Mouse (Mus musculus): Measurements from ENCODE around the gene Ano4. TPM values are rescaled to one million over a fixed set of nuclear protein-coding genes. Genes with fewer than 3 reads are reported as not detected.
"Not testable (repeated sequence)": the region's sequence is repeated elsewhere in the genome, so short reads cannot be mapped to it uniquely, and the experiment has no call there.

Gene Ano4
- polyA plus RNA-seq, 1 experiment from 2014 or later = 0.65 TPM

GRCm38 (mm10) chr10:89114381-89114780 lies 230.2 kb downstream of the Ano4 start:
- H3K36me3 ChIP-seq = no peaks in the 10 kb centered on the region
- H3K27ac ChIP-seq (replicated peaks) = no peak overlapping the region
- WGBS = 75% methylated on average over 6 of the region's 6 CpGs
- no peaks in the 10 kb centered on the region for H3K9me3 ChIP-seq (replicated peaks)
- no peaks in the 10 kb centered on the region for H3K27me3 ChIP-seq
- no peak for ATAC-seq (ENCODE audit: insufficient number of reproducible peaks, low FRiP score, low TSS enrichment, low read depth)
- H3K4me2 ChIP-seq (replicated peaks) = no peak overlapping the region
- no peak overlapping the region for H3K4me3 ChIP-seq (replicated peaks)
- H3K9ac ChIP-seq = no peak overlapping the region
- no peaks in the 10 kb centered on the region for H3K4me1 ChIP-seq

GRCm38 (mm10) chr10:89111466-89111865 lies 233.1 kb downstream of the Ano4 start:
- no peak overlapping the region for H3K27ac ChIP-seq (replicated peaks)
- 63% methylated on average over 2 of the region's 2 CpGs for WGBS

GRCm38 (mm10) chr10:89110917-89111316 lies 233.6 kb downstream of the Ano4 start:
- no peaks in the 10 kb centered on the region for H3K9me3 ChIP-seq (replicated peaks)
- no peaks in the 10 kb centered on the region for H3K36me3 ChIP-seq
- H3K4me1 ChIP-seq = no peaks in the 10 kb centered on the region
- no peak overlapping the region for H3K27ac ChIP-seq (replicated peaks)
- no peak overlapping the region for H3K4me3 ChIP-seq (replicated peaks)
- no peaks in the 10 kb centered on the region for H3K27me3 ChIP-seq
- no peak overlapping the region for H3K4me2 ChIP-seq (replicated peaks)
- WGBS = 41% methylated on average over 1 of the region's 1 CpGs
- H3K9ac ChIP-seq = no peak overlapping the region
- ATAC-seq (ENCODE audit: insufficient number of reproducible peaks, low FRiP score, low TSS enrichment, low read depth) = no peak

More at GRCm38 (mm10) chr10:89111466-89111865, 233.1 kb downstream of the Ano4 start:
- Histone ChIP-seq H3K4me2 (replicated peaks) (no peak overlapping the region), H3K4me3 (replicated peaks) (no peak overlapping the region), H3K9me3 (replicated peaks) (no peaks in the 10 kb centered on the region), H3K4me1 (no peaks in the 10 kb centered on the region), H3K36me3 (no peaks in the 10 kb centered on the region), H3K9ac (no peak overlapping the region), H3K27me3 (no peaks in the 10 kb centered on the region)
- no peak for ATAC-seq (ENCODE audit: insufficient number of reproducible peaks, low FRiP score, low TSS enrichment, low read depth)

- Histone ChIP-seq H3K27me3 (no peaks in the 10 kb centered on the region), H3K27ac (replicated peaks) (no peak overlapping the region), H3K9ac (no peak overlapping the region), H3K4me2 (replicated peaks) (no peak overlapping the region), H3K4me1 (no peaks in the 10 kb centered on the region), H3K4me3 (replicated peaks) (no peak overlapping the region), H3K36me3 (no peaks in the 10 kb centered on the region), H3K9me3 (replicated peaks) (no peaks in the 10 kb centered on the region)
- ATAC-seq (ENCODE audit: insufficient number of reproducible peaks, low FRiP score, low TSS enrichment, low read depth) = no peak
- 47% methylated on average over 2 of the region's 2 CpGs for WGBS
Measured at GRCm38 (mm10) chr10:89103594-89103993, 241.0 kb downstream of the Ano4 start.

GRCm38 (mm10) chr10:89102025-89102424 lies 242.5 kb downstream of the Ano4 start:
- no peak for ATAC-seq (ENCODE audit: insufficient number of reproducible peaks, low FRiP score, low TSS enrichment, low read depth)
- Histone ChIP-seq H3K36me3 (no peaks in the 10 kb centered on the region), H3K4me3 (replicated peaks) (no peak overlapping the region), H3K27ac (replicated peaks) (no peak overlapping the region), H3K9me3 (replicated peaks) (no peaks in the 10 kb centered on the region), H3K4me1 (no peaks in the 10 kb centered on the region), H3K9ac (no peak overlapping the region), H3K4me2 (replicated peaks) (no peak overlapping the region), H3K27me3 (no peaks in the 10 kb centered on the region)
- WGBS = 53% methylated on average over 7 of the region's 7 CpGs

GRCm38 (mm10) chr10:89098183-89098582 lies 246.4 kb downstream of the Ano4 start:
- H3K9ac ChIP-seq = no peak overlapping the region
- no peaks in the 10 kb centered on the region for H3K36me3 ChIP-seq
- H3K4me3 ChIP-seq (replicated peaks) = no peak overlapping the region
- no peaks in the 10 kb centered on the region for H3K9me3 ChIP-seq (replicated peaks)
- ATAC-seq (ENCODE audit: insufficient number of reproducible peaks, low FRiP score, low TSS enrichment, low read depth) = no peak
- no peaks in the 10 kb centered on the region for H3K4me1 ChIP-seq
- H3K27me3 ChIP-seq = no peaks in the 10 kb centered on the region
- H3K4me2 ChIP-seq (replicated peaks) = no peak overlapping the region
- 74% methylated on average over 4 of the region's 4 CpGs for WGBS
- no peak overlapping the region for H3K27ac ChIP-seq (replicated peaks)

- Histone ChIP-seq H3K27ac (replicated peaks) (no peak overlapping the region), H3K4me1 (no peaks in the 10 kb centered on the region), H3K4me3 (replicated peaks) (no peak overlapping the region), H3K9me3 (replicated peaks) (no peaks in the 10 kb centered on the region), H3K36me3 (no peaks in the 10 kb centered on the region), H3K4me2 (replicated peaks) (no peak overlapping the region), H3K27me3 (no peaks in the 10 kb centered on the region), H3K9ac (no peak overlapping the region)
- 67% methylated on average over 9 of the region's 9 CpGs for WGBS
- ATAC-seq (ENCODE audit: insufficient number of reproducible peaks, low FRiP score, low TSS enrichment, low read depth) = no peak
Measured at GRCm38 (mm10) chr10:89092350-89093040, 252.1 kb downstream of the Ano4 start.

- Histone ChIP-seq H3K9me3 (replicated peaks) (no peaks in the 10 kb centered on the region), H3K36me3 (no peaks in the 10 kb centered on the region), H3K4me2 (replicated peaks) (no peak overlapping the region), H3K4me3 (replicated peaks) (no peak overlapping the region), H3K27me3 (no peaks in the 10 kb centered on the region), H3K27ac (replicated peaks) (no peak overlapping the region), H3K9ac (no peak overlapping the region), H3K4me1 (no peaks in the 10 kb centered on the region)
- ATAC-seq (ENCODE audit: insufficient number of reproducible peaks, low FRiP score, low TSS enrichment, low read depth) = no peak
- 88% methylated on average over 5 of the region's 5 CpGs for WGBS
Measured at GRCm38 (mm10) chr10:89077447-89077846, 267.1 kb downstream of the Ano4 start.

- Histone ChIP-seq H3K4me3 (replicated peaks) (no peak overlapping the region), H3K4me2 (replicated peaks) (no peak overlapping the region), H3K27ac (replicated peaks) (no peak overlapping the region), H3K9ac (no peak overlapping the region), H3K27me3 (no peaks in the 10 kb centered on the region), H3K9me3 (replicated peaks) (no peaks in the 10 kb centered on the region), H3K36me3 (no peaks in the 10 kb centered on the region), H3K4me1 (no peaks in the 10 kb centered on the region)
- ATAC-seq (ENCODE audit: insufficient number of reproducible peaks, low FRiP score, low TSS enrichment, low read depth) = no peak
- 76% methylated on average over 3 of the region's 3 CpGs for WGBS
Measured at GRCm38 (mm10) chr10:89055891-89056290, 288.7 kb downstream of the Ano4 start.

GRCm38 (mm10) chr10:89044921-89045320 lies 299.6 kb downstream of the Ano4 start:
- not testable (repeated sequence) for H3K27ac ChIP-seq (replicated peaks); H3K27me3 ChIP-seq; H3K4me2 ChIP-seq (replicated peaks); H3K4me1 ChIP-seq; H3K9me3 ChIP-seq (replicated peaks); H3K9ac ChIP-seq; H3K4me3 ChIP-seq (replicated peaks); ATAC-seq (ENCODE audit: insufficient number of reproducible peaks, low FRiP score, low TSS enrichment, low read depth); H3K36me3 ChIP-seq
- 90% methylated on average over 12 of the region's 12 CpGs for WGBS

- Histone ChIP-seq H3K9me3 (replicated peaks) (no peaks in the 10 kb centered on the region), H3K4me3 (replicated peaks) (no peak overlapping the region), H3K36me3 (no peaks in the 10 kb centered on the region), H3K4me1 (no peaks in the 10 kb centered on the region), H3K27ac (replicated peaks) (no peak overlapping the region), H3K4me2 (replicated peaks) (no peak overlapping the region), H3K9ac (no peak overlapping the region), H3K27me3 (no peaks in the 10 kb centered on the region)
- no peak for ATAC-seq (ENCODE audit: insufficient number of reproducible peaks, low FRiP score, low TSS enrichment, low read depth)
- 85% methylated on average over 1 of the region's 1 CpGs for WGBS
Measured at GRCm38 (mm10) chr10:89044166-89044565, 300.4 kb downstream of the Ano4 start.

- H3K9me3 ChIP-seq (replicated peaks) = no peaks in the 10 kb centered on the region
- H3K36me3 ChIP-seq = no peaks in the 10 kb centered on the region
- H3K27ac ChIP-seq (replicated peaks) = no peak overlapping the region
- H3K27me3 ChIP-seq = no peaks in the 10 kb centered on the region
- no peaks in the 10 kb centered on the region for H3K4me1 ChIP-seq
- H3K4me3 ChIP-seq (replicated peaks) = no peak overlapping the region
- ATAC-seq (ENCODE audit: insufficient number of reproducible peaks, low FRiP score, low TSS enrichment, low read depth) = no peak
- H3K9ac ChIP-seq = no peak overlapping the region
- WGBS = 42% methylated on average over 5 of the region's 5 CpGs
- H3K4me2 ChIP-seq (replicated peaks) = no peak overlapping the region
Measured at GRCm38 (mm10) chr10:89018926-89019325, 325.6 kb downstream of the Ano4 start.
